Mouse (Mus musculus) c-Kit-positive CD71-negative TER-119-negative erythroid progenitor cells, embryonic 14.5 days (primary cell): Measurements from ENCODE around the gene Ttll11.

Experiments
- DNase-seq: peaks from one replicate; pipeline ENCODE4 v3.0.0-alpha.2; 2013; ENCODE audit warnings: low read depth

Ttll11 gene

GRCm38 (mm10) chr2:35827886-35828285, 151.8 kb downstream of the Ttll11 start:
- no peak for DNase-seq

DNA sequence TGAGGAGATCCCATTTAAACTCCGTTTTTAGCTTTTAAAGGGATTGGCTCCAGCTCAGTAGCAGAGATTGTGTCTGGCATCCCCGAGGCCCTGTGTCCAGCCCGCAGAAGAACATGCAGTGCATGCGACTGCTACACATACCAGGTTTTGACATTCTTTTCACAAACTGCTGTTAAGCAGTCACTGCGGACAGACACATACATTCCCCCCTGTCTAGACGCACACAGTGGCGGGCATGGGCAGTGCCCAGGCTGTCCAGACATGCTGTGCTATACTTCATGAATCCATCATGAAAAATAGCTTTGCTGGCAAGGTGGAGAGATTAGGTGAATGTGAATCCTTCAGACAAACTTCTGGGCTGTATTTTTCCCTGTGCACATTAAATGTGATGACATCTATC, 154.6 kb downstream of the Ttll11 start:
- no peak for DNase-seq

DNA sequence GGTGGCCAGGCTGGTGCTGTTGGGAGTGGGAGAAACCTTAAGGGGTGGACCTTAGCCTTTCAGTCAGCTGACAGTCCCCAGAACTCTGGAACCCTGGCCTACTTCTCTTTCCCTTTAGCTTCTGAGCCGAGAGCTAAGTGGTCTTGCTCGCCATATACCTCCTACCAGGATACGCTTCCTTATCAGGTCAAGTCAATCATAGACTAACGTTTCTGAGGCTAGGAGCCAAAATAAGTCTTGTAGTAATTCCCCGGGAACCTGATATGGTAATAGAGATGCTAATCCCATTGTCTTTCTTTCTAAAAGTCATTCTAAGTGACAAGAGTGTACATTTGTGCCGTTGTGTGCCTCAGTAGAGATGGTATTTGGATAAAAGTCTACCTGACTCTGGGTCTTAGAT, 156.1 kb downstream of the Ttll11 start:
- DNase-seq = no peak

- no peak for DNase-seq
These were observed 160.8 kb downstream of the Ttll11 start for GRCm38 (mm10) chr2:35818883-35819282.

- no peak for DNase-seq
These were observed 163.6 kb downstream of the Ttll11 start for GRCm38 (mm10) chr2:35816056-35816661.

DNA sequence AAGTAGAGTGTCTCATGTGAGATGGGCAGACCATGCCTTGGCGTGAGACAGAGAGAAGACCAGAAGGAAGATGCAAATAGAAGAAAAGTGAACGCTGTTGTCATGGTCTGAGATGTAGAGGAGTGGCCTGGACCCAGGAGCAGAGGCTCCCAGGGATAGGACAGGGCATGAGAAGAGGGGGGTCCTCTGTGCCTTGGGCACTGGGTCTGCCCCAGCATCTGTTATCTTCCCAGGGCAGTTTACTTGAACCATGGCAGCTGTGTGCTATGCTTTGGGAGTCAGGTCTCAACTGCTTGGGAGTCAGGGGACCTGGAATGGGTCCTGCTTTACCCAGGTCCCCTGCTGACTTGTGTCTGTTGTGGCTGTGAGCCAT, 167.2 kb downstream of the Ttll11 start:
- no peak for DNase-seq

GRCm38 (mm10) chr2:35811801-35812560, 167.7 kb downstream of the Ttll11 start:
- DNase-seq = no peak

DNA sequence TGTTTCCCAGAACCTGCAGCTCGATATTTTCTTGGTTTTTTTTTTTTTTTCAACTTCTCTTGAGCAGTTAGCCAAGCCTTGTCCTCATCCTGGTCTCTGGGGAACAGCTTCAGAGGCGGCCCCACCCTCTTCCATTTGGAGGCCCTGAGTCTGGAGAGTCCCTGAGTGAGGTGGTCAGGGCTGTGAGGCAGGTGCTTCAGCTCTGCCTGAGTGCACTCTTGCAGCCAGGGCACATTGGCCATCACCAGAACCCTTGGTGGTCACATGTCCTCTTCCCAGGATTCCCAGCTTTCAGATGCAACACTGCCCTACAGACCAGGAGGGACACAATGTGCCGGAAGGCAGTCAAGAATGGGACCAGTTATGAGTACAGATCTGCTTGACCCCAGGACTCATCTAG, 169.7 kb downstream of the Ttll11 start:
- no peak for DNase-seq

DNA sequence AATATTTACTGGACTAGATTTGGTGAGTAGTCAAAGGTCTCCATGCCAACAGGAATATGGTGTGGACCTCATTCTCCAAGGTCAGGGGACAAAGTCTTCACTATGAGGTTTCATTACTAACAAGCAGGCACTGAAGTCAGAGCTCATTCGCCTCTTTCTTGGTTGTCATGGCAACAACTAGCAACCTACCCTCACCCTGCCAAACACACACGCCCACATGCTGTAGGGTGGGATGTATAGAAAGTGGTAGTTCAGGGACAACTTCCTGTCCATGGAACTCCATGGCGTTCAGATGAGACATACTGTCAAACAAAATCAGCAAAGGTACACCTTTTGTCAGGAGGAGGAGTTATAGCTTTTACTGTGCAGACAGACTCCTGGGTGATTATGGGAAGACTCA, 170.6 kb downstream of the Ttll11 start:
- DNase-seq = no peak

- DNase-seq = no peak
These were observed 173.8 kb downstream of the Ttll11 start for GRCm38 (mm10) chr2:35805881-35806280.

GRCm38 (mm10) chr2:35803095-35803494, 176.6 kb downstream of the Ttll11 start:
- DNase-seq = no peak

GRCm38 (mm10) chr2:35801759-35802158, 178.0 kb downstream of the Ttll11 start:
- DNase-seq = no peak

GRCm38 (mm10) chr2:35799073-35799472, 180.6 kb downstream of the Ttll11 start:
- no peak for DNase-seq

DNA sequence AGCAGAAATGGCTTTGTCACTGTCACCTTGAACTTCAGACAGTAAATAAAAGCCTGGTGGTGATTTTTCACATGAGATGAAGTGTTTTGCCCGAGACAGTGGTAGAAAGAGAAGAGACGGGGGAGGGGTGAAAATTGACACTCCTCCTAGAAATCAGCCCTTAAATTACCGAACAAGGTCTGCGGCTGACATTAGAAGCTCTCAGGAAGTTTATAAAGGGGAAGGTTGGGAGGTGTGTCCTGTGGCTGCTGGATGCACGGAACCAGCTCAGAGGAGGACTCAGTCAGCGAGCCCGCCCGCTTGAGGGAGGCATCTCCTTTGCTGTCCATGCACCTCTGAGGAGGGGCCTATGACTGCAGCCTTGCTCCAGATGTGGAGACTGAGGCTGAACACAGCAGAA, 181.7 kb downstream of the Ttll11 start:
- DNase-seq = no peak

- DNase-seq = no peak
These were observed 190.1 kb downstream of the Ttll11 start for GRCm38 (mm10) chr2:35789362-35790326.

DNA sequence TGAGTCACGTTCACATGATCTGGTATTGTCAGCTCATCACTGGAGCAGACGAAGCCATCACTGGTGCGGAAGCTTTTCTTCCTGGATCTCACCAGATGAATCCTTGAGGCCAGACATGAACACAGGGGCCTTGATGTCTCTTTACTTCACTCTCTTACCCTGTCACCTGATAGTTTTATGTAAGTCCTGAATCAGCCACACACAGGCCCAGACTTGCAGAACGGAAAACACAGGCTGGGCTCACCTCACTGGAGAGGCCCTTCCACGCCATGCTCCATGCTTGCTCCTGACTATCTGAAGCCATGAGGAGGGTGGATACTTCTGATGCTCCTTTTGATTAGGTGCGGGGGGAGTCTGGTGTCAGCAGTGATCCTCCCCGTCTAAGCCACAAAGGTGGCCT, 193.8 kb downstream of the Ttll11 start:
- DNase-seq = no peak

DNA sequence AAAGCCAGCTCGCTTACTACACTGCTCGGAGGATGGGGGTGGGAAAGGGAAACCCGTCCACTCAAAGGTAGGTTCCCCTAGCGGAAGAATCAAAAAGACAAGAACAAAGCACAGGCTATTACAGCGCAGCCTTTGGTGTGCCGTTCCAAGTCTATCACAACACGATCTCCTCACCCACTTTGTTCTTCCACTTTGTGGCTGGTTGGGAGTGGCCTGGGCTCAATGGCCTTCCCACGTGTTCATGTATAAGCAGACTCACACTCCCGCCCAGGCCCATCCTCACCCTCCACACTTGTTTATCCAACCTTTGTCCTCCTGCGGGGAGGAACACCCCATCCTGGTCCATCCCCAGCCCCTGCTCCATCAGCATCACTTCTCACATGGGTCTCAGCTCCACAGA, 196.3 kb downstream of the Ttll11 start:
- DNase-seq = no peak

DNA sequence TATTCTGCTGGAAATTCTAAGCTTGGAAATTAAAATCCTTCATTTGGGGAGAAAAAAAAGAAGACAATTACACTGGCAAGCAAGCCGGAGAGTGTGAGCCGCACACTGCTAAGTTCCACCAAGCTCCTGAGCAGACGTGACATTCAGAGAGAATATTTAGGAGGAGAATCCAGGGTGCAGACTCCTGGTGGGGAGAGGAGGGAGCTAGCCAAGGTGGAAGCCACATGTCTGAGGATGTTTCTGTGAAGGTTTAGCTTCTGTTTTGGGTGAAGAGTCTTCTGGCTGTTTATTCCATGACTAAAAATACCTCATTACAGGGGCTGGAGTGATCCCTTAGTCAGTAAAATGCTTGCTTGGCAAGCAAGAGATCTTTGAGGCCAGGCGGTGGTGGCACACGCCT, 200.4 kb downstream of the Ttll11 start:
- DNase-seq = no peak

DNA sequence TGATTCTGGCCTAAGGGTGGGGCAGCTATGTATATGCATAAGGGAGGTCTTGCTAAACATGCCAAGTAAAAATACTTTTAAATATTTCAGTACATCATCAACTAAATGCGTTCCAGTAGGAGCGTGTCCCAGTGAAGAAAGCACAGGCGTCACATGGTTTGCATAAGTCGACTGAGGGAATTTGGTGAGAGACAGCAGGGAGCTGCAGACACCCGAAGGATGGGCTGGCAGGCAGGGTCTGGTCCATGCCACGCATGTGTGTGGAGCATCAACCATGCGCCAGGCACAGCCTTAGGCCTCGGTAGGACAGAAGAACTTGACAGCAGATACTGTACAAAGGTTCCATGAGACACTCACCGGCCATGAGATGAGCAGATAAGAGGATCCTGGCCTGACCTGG, 202.8 kb downstream of the Ttll11 start:
- no peak for DNase-seq

GRCm38 (mm10) chr2:35775651-35776055, 204.1 kb downstream of the Ttll11 start:
- no peak for DNase-seq

- DNase-seq = no peak
These were observed 209.2 kb downstream of the Ttll11 start for GRCm38 (mm10) chr2:35770541-35770940.

- no peak for DNase-seq
These were observed 210.3 kb downstream of the Ttll11 start for GRCm38 (mm10) chr2:35769398-35769797.
